Mouse (Mus musculus): Measurements from ENCODE around the gene Arpc3.
"Not testable (repeated sequence)": the region's sequence is repeated elsewhere in the genome, so short reads cannot be mapped to it uniquely, and the experiment has no call there.

The Arpc3 gene

GRCm38 (mm10) chr5:122430036-122430775, 38.5 kb downstream of the Arpc3 start:
- ATAC-seq (ENCODE audit: insufficient number of reproducible peaks, low FRiP score, low TSS enrichment), result no peak

- ATAC-seq (ENCODE audit: insufficient number of reproducible peaks, low FRiP score, low TSS enrichment), result no peak
These were observed 39.5 kb downstream of the Arpc3 start for GRCm38 (mm10) chr5:122431221-122431620.

GRCm38 (mm10) chr5:122434541-122434940, 42.9 kb downstream of the Arpc3 start:
- ATAC-seq (ENCODE audit: insufficient number of reproducible peaks, low FRiP score, low TSS enrichment), result no peak

- ATAC-seq (ENCODE audit: insufficient number of reproducible peaks, low FRiP score, low TSS enrichment), result no peak
These were observed 47.9 kb downstream of the Arpc3 start for GRCm38 (mm10) chr5:122439400-122440094.

DNA sequence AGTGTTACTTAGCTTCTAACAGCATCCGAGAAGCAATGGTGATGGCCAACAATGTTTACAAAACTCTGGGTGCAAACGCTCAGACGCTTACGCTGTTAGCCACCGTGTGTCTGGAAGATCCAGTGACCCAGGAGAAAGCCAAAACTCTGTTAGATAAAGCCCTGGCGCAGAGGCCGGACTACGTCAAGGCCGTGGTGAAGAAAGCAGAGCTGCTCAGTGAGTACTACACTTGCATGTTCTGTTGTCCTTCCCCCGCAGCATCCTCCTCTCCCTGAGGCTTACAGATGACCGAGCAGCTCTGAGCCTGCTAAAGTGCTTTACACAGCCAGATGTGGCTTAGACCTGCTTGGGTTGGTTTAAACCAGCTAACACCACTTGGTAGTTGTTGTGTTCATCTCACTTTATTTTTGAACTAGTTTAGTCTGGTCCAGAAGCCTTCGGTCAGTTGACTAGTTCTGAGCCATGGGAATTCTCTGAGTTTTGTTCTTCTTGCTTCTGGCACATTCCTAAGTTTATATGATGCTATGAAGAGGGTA, 48.5 kb downstream of the Arpc3 start:
- ATAC-seq (ENCODE audit: insufficient number of reproducible peaks, low FRiP score, low TSS enrichment), result no peak

DNA sequence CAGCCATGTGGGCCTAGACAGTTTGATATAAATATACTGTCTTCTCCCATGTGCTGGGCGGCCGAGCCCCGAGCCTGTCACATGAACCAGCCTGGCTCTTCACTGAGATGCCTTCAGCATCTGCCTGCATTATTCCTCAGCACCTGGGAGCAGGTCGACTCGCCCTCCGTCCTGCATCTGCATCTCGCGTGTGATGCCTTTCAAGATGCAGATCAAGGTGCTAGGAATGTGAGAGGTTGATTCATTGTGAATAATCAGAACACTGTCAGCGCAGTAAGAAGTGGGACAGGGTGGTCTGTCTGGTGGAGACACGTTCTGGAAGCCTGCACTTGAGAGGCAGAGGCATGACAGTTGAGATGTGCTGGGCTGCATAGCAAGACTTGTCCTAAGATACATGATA, 52.8 kb downstream of the Arpc3 start:
- ATAC-seq (ENCODE audit: insufficient number of reproducible peaks, low FRiP score, low TSS enrichment), result no peak

GRCm38 (mm10) chr5:122445051-122445610, 53.5 kb downstream of the Arpc3 start:
- ATAC-seq (ENCODE audit: insufficient number of reproducible peaks, low FRiP score, low TSS enrichment), result no peak

- no peak for ATAC-seq (ENCODE audit: insufficient number of reproducible peaks, low FRiP score, low TSS enrichment)
These were observed 56.2 kb downstream of the Arpc3 start for GRCm38 (mm10) chr5:122447857-122448256.

DNA sequence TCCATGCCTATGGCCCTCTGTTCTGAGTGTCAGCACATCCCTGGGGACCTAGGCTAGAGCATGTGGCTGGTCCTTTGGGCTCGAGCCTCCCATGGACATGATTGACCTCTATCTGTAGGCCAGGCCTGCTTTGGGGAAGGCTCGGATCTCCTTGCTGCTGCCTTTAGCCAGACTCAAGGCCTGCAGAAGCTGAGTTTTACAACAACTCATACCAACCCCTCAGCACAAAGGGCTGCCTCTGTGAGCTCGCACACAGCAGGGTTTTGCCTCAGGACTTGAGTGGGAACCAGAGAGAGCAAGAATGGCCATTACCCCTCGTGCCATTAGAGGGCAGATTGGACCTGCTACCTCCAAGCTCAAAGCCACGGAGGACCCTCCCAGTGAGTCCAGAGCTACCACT, 57.2 kb downstream of the Arpc3 start:
- no peak for ATAC-seq (ENCODE audit: insufficient number of reproducible peaks, low FRiP score, low TSS enrichment)

- ATAC-seq (ENCODE audit: insufficient number of reproducible peaks, low FRiP score, low TSS enrichment), result no peak
These were observed 58.3 kb downstream of the Arpc3 start for GRCm38 (mm10) chr5:122449946-122450345.

- no peak for ATAC-seq (ENCODE audit: insufficient number of reproducible peaks, low FRiP score, low TSS enrichment)
These were observed 59.2 kb downstream of the Arpc3 start for GRCm38 (mm10) chr5:122450913-122451317.

- ATAC-seq (ENCODE audit: insufficient number of reproducible peaks, low FRiP score, low TSS enrichment), result no peak
These were observed 59.6 kb downstream of the Arpc3 start for GRCm38 (mm10) chr5:122451324-122451723.

DNA sequence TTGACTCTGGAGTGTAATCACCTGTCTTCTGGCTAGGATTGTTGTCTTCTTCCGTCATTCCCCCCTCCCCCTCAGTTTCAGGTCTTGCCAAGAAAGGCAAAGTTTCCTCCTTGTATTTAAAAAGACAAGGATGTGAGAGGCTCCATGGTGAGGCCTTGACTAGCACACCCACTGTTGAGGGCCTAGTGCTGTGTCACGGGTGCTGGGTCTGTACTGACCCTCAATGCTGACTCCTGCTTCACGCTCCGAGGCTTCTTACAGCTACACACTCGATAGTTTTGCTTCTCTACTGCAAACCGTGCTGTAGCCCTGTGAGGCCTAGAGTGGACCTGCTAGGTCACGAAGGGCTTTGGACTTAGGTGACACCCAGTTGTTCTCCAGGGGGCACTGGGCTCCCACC, 60.5 kb downstream of the Arpc3 start:
- no peak for ATAC-seq (ENCODE audit: insufficient number of reproducible peaks, low FRiP score, low TSS enrichment)

GRCm38 (mm10) chr5:122453188-122453587, 61.5 kb downstream of the Arpc3 start:
- no peak for ATAC-seq (ENCODE audit: insufficient number of reproducible peaks, low FRiP score, low TSS enrichment)

- no peak for ATAC-seq (ENCODE audit: insufficient number of reproducible peaks, low FRiP score, low TSS enrichment)
These were observed 62.8 kb downstream of the Arpc3 start for GRCm38 (mm10) chr5:122454442-122454841.

- no peak for ATAC-seq (ENCODE audit: insufficient number of reproducible peaks, low FRiP score, low TSS enrichment)
These were observed 63.2 kb downstream of the Arpc3 start for GRCm38 (mm10) chr5:122454883-122455282.

DNA sequence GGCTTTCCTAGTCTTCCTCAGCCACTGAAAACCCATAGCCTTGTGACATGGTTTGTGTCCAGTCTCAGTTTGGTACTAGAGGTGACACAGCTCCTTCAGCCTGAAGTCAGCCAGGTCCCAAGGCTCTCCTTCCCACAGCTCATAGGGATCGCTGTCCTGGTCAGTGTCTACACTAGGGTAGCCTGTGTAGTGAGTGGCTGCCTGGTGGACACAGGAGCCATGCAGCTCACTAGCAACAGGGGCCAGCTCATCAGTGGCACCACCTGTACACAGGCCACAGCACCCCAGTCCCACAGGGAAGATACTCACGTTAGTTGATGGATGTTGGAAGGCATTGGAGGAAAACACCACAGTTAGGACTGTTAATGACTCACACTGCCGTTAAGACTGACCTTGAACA, 63.9 kb downstream of the Arpc3 start:
- ATAC-seq (ENCODE audit: insufficient number of reproducible peaks, low FRiP score, low TSS enrichment), result no peak

DNA sequence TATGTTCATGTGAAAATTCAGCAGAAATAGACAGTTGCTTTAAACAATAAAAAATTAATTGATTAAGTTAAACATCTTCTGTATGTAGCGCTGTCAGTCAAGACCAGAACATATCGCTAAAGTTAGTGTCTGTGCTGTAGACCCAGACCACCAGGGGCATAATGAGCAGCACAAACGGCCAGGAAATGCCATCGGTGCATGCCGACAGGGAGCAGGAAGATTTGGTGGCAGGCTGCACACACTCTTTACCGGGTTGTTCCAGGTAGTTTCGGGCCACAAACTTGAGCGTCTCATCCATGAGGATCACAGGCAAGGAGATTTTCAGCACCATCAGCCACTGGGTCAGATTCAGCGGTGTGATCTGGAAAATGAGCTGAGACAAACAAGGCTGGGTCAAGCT, 65.4 kb downstream of the Arpc3 start:
- not testable (repeated sequence) for ATAC-seq (ENCODE audit: insufficient number of reproducible peaks, low FRiP score, low TSS enrichment)

DNA sequence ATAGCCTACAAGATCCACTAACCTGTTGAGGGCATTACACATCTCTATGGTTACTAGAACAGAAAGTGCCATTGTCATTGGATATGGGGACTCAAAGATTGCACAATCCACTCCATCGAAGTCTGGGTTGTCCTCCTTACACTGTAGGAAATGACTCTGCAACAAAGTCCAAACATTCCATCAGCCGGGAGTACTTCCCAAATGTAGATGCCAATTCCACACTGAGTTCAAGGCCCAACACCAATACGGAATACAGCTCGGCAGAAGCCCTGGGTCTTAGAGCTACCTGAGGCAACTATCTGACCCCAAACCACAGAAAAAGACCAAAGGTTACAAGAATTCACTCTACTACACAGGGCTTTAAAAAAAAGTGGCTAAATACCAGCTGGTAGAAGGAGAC, 66.4 kb downstream of the Arpc3 start:
- ATAC-seq (ENCODE audit: insufficient number of reproducible peaks, low FRiP score, low TSS enrichment), result no peak

- ATAC-seq (ENCODE audit: insufficient number of reproducible peaks, low FRiP score, low TSS enrichment), result no peak
These were observed 67.7 kb downstream of the Arpc3 start for GRCm38 (mm10) chr5:122459335-122459734.

GRCm38 (mm10) chr5:122460656-122461055, 69.0 kb downstream of the Arpc3 start:
- peak; percentile 71; the same call in 1 of the 2 replicates for ATAC-seq (ENCODE audit: insufficient number of reproducible peaks, low FRiP score, low TSS enrichment)

All from cerebellum, adult (tissue).